Mouse (Mus musculus) heart, postnatal 0 days (tissue): ENCODE measurements at regions not wholly inside any gene's neighbourhood (a gene's known extent, or its start where the extent isn't known, plus 50 kb on each side); places are given as distances from the start of the nearest gene placed in this dataset.

Experiments used
- ATAC-seq: fragments of 200-750 bp; cut with Nextera tagmentation; 2 replicates; pipeline ENCODE4 v1.8.0; 2017; ENCODE audit warnings: low read depth, moderate number of reproducible peaks, moderate library complexity; ENCODE audit not compliant: insufficient read depth
- DNase-seq: peaks from one replicate; pipeline ENCODE4 v3.0.0-alpha.2; 2016; ENCODE audit warnings: low spot score
- H3K27ac ChIP-seq: fragments of 300-500 bp; sonication (generic); 2 replicates; pipeline ENCODE4 v1.5.1; 2014; ENCODE audit warnings: low read depth, mild to moderate bottlenecking
- H3K27me3 ChIP-seq: fragments of 300-500 bp; sonication (generic); 2 replicates; pipeline ENCODE4 v1.6.1; 2014; ENCODE audit warnings: low read length, mixed read lengths; ENCODE audit not compliant: control insufficient read depth, insufficient read depth
- H3K36me3 ChIP-seq: fragments of 300-500 bp; sonication (generic); replicated peaks from 2 replicates; pipeline ENCODE4 v1.6.1; 2014; ENCODE audit warnings: low read length, mixed read lengths; ENCODE audit not compliant: control insufficient read depth, insufficient read depth
- H3K4me1 ChIP-seq: fragments of 300-500 bp; sonication (generic); 2 replicates; pipeline ENCODE4 v1.6.1; 2014; ENCODE audit warnings: antibody characterized with exemption; ENCODE audit not compliant: control insufficient read depth, insufficient read depth
- H3K4me2 ChIP-seq: fragments of 300-500 bp; sonication (generic); 2 replicates; pipeline ENCODE4 v1.6.1; 2014; ENCODE audit warnings: low read depth, mild to moderate bottlenecking, low read length, moderate library complexity
- H3K4me3 ChIP-seq: fragments of 300-500 bp; sonication (generic); 2 replicates; pipeline ENCODE4 v1.5.1; 2014; ENCODE audit warnings: low read depth, low read length
- H3K9ac ChIP-seq: fragments of 300-500 bp; sonication (generic); replicated peaks from 2 replicates; pipeline ENCODE4 v1.6.1; 2014; ENCODE audit warnings: low read depth, low read length, mixed read lengths
- H3K9me3 ChIP-seq: fragments of 300-500 bp; sonication (generic); replicated peaks from 2 replicates; pipeline ENCODE4 v1.6.1; 2016; ENCODE audit warnings: low read length; ENCODE audit not compliant: control insufficient read depth
- CTCF ChIP-seq: IDR thresholded peaks from 2 replicates; pipeline ENCODE4 v1.5.1; 2016; ENCODE audit warnings: antibody characterized with exemption, control low read depth, low read depth
- EP300 ChIP-seq: IDR thresholded peaks from 2 replicates; pipeline ENCODE4 v1.6.1; 2016; ENCODE audit warnings: antibody characterized with exemption, low read depth
- WGBS: fragments of 180-500 bp; shearing (Covaris S2); extraction: QIAGEN DNeasy Blood & Tissue Kit; methylation state at CpG from one replicate; pipeline ENCODE4 v1.1.7; 2014; 5-methylcytosine and 5-hydroxymethylcytosine counted together

- Histone ChIP-seq H3K4me1 (no peaks in the 10 kb centered on the region), H3K4me3 (no peak overlapping the region), H3K27me3 (no peaks in the 10 kb centered on the region), H3K4me2 (no peak overlapping the region), H3K27ac (no peak overlapping the region), H3K9ac (no peak overlapping the region), H3K9me3 (no peaks in the 10 kb centered on the region), H3K36me3 (no peaks in the 10 kb centered on the region)
- ATAC-seq (no peak), DNase-seq (no peak)
- TF ChIP-seq CTCF (no peak), EP300 (no peak)
- WGBS, result 69% methylated on average over 6 of the region's 6 CpGs
Measured at GRCm38 (mm10) chr11:7620320-7620719, 406.6 kb upstream of the Igfbp3 start.

- WGBS, result 73% methylated on average over 2 of the region's 2 CpGs
- H3K4me2 ChIP-seq, result no peak overlapping the region
- TF ChIP-seq EP300, result no peak
- TF ChIP-seq CTCF, result no peak
- no peak overlapping the region for H3K4me3 ChIP-seq
- H3K27ac ChIP-seq, result no peak overlapping the region
- H3K27me3 ChIP-seq, result no peaks in the 10 kb centered on the region
- no peaks in the 10 kb centered on the region for H3K4me1 ChIP-seq
- ATAC-seq, result no peak
- H3K9ac ChIP-seq, result no peak overlapping the region
- no peaks in the 10 kb centered on the region for H3K36me3 ChIP-seq
- no peaks in the 10 kb centered on the region for H3K9me3 ChIP-seq
- no peak for DNase-seq
Measured at GRCm38 (mm10) chr11:7610752-7611151, 397.0 kb upstream of the Igfbp3 start.

GRCm38 (mm10) chr11:7609921-7610320 lies 396.2 kb upstream of the Igfbp3 start:
- TF ChIP-seq CTCF, result no peak
- no peak for TF ChIP-seq EP300
- no peak for ATAC-seq
- Histone ChIP-seq H3K4me1 (no peaks in the 10 kb centered on the region), H3K9ac (no peak overlapping the region), H3K36me3 (no peaks in the 10 kb centered on the region), H3K4me3 (no peak overlapping the region), H3K27me3 (no peaks in the 10 kb centered on the region), H3K4me2 (no peak overlapping the region), H3K27ac (no peak overlapping the region), H3K9me3 (no peaks in the 10 kb centered on the region)
- DNase-seq, result no peak

- ATAC-seq (no peak), DNase-seq (no peak)
- WGBS, result 46% methylated on average over 7 of the region's 7 CpGs
- Histone ChIP-seq H3K4me1 (no peaks in the 10 kb centered on the region), H3K4me3 (no peak overlapping the region), H3K9ac (no peak overlapping the region), H3K4me2 (no peak overlapping the region), H3K9me3 (no peaks in the 10 kb centered on the region), H3K27ac (no peak overlapping the region), H3K36me3 (no peaks in the 10 kb centered on the region), H3K27me3 (no peaks in the 10 kb centered on the region)
- TF ChIP-seq EP300, result no peak
- TF ChIP-seq CTCF, result no peak
Measured at GRCm38 (mm10) chr11:7606652-7607051, 392.9 kb upstream of the Igfbp3 start.

GRCm38 (mm10) chr11:7592010-7592409 lies 378.3 kb upstream of the Igfbp3 start:
- H3K4me3 ChIP-seq, result no peak overlapping the region
- WGBS, result 71% methylated on average over 4 of the region's 4 CpGs
- no peak for ATAC-seq
- no peak overlapping the region for H3K9ac ChIP-seq
- H3K9me3 ChIP-seq, result no peaks in the 10 kb centered on the region
- no peaks in the 10 kb centered on the region for H3K27me3 ChIP-seq
- no peak for DNase-seq
- no peak overlapping the region for H3K4me2 ChIP-seq
- no peaks in the 10 kb centered on the region for H3K4me1 ChIP-seq
- TF ChIP-seq EP300 (no peak), CTCF (no peak)
- H3K36me3 ChIP-seq, result no peaks in the 10 kb centered on the region
- H3K27ac ChIP-seq, result no peak overlapping the region

GRCm38 (mm10) chr11:7583296-7583695 lies 369.6 kb upstream of the Igfbp3 start:
- H3K4me1 ChIP-seq, result no peaks in the 10 kb centered on the region
- H3K36me3 ChIP-seq, result no peaks in the 10 kb centered on the region
- 0 out of 2 replicates have a peak, but pooled peaks cover 9% of the 10 kb centered on the region for H3K9me3 ChIP-seq
- DNase-seq (no peak), ATAC-seq (no peak)
- WGBS, result 78% methylated on average over 2 of the region's 2 CpGs
- no peak overlapping the region for H3K9ac ChIP-seq
- no peak for TF ChIP-seq EP300
- TF ChIP-seq CTCF, result no peak
- no peak overlapping the region for H3K4me3 ChIP-seq
- no peaks in the 10 kb centered on the region for H3K27me3 ChIP-seq
- no peak overlapping the region for H3K27ac ChIP-seq
- H3K4me2 ChIP-seq, result no peak overlapping the region
